Comparison of ENCODE assay signal across 8 mouse cellular contexts in genomic region chr9:45905196-45905595, GRCm38 (mm10). TPM values are rescaled to one million over a fixed set of nuclear protein-coding genes. Genes with fewer than 3 reads are reported as not detected.
DNase-seq lines count a peak whose midpoint lies in the region; ATAC-seq lines count a peak whose summit lies in the region.

No protein-coding gene starts in this region.

- peaks cover 28% of the 10 kb centered on the region for H3K36me3 ChIP-seq in lung, embryonic 15.5 days
- H3K36me3 ChIP-seq in forebrain, embryonic 14.5 days (ENCODE audit: control insufficient read depth, insufficient read depth, low read length), result peaks cover 41% of the 10 kb centered on the region
- peaks cover 40% of the 10 kb centered on the region for H3K36me3 ChIP-seq in limb, embryonic 13.5 days
- H3K36me3 ChIP-seq in neural tube, embryonic 15.5 days, result peaks cover 34% of the 10 kb centered on the region

- peak overlapping the region; percentile 77 for H3K4me3 ChIP-seq in lung, embryonic 15.5 days
- H3K4me3 ChIP-seq in forebrain, embryonic 14.5 days (ENCODE audit: low read depth, low read length), result peak overlapping the region; percentile 91
- H3K4me3 ChIP-seq in limb, embryonic 13.5 days, result peak overlapping the region; percentile 83
- H3K4me3 ChIP-seq in neural tube, embryonic 15.5 days (replicated peaks), result peak overlapping the region; percentile 87

- DNase-seq in lung, postnatal 14 days, result no peak
- DNase-seq in forebrain, embryonic 14.5 days (ENCODE audit: low spot score), result no peak
- DNase-seq in gastrocnemius, adult 8-10 months (ENCODE audit: low spot score in 2 of 2), result no peak
- no peak for DNase-seq in embryo, embryonic 9.5 days (ENCODE audit: extremely low spot score)
- no peak for DNase-seq in natural killer cell, adult 2 months (ENCODE audit: low spot score in 2 of 2)

- no peak for ATAC-seq in lung, embryonic 15.5 days (ENCODE audit: borderline replicate concordance, extremely low read depth, low FRiP score, low TSS enrichment)
- ATAC-seq in forebrain, embryonic 14.5 days, result no peak
- no peak for ATAC-seq in limb, embryonic 13.5 days (ENCODE audit: low FRiP score, low read depth)
- no peak for ATAC-seq in neural tube, embryonic 15.5 days (ENCODE audit: low FRiP score)

- peak overlapping the region; percentile 67 for H3K4me2 ChIP-seq in lung, embryonic 15.5 days
- H3K4me2 ChIP-seq in forebrain, embryonic 14.5 days (ENCODE audit: low read length), result peak overlapping the region; percentile 69
- H3K4me2 ChIP-seq in limb, embryonic 13.5 days (replicated peaks), result peak overlapping the region; percentile 80
- H3K4me2 ChIP-seq in neural tube, embryonic 15.5 days, result peak overlapping the region; percentile 74

- H3K4me1 ChIP-seq in lung, embryonic 15.5 days, result peaks cover 21% of the 10 kb centered on the region
- peaks cover 15% of the 10 kb centered on the region for H3K4me1 ChIP-seq in forebrain, embryonic 14.5 days (ENCODE audit: control insufficient read depth, insufficient read depth, low read length)
- peaks cover 24% of the 10 kb centered on the region for H3K4me1 ChIP-seq in limb, embryonic 13.5 days
- H3K4me1 ChIP-seq in neural tube, embryonic 15.5 days, result peaks cover 31% of the 10 kb centered on the region

- no peaks in the 10 kb centered on the region for H3K9me3 ChIP-seq in lung, embryonic 15.5 days
- no peaks in the 10 kb centered on the region for H3K9me3 ChIP-seq in forebrain, embryonic 14.5 days (replicated peaks; ENCODE audit: control insufficient read depth, low read length)
- no peaks in the 10 kb centered on the region for H3K9me3 ChIP-seq in limb, embryonic 13.5 days
- H3K9me3 ChIP-seq in neural tube, embryonic 15.5 days (replicated peaks), result no peaks in the 10 kb centered on the region

- 53% methylated on average over 4 of the region's 4 CpGs for WGBS in lung, embryonic 15.5 days
- WGBS in forebrain, embryonic 14.5 days, result 58% methylated on average over 4 of the region's 4 CpGs
- WGBS in limb, embryonic 13.5 days, result 54% methylated on average over 4 of the region's 4 CpGs
- 56% methylated on average over 4 of the region's 4 CpGs for WGBS in neural tube, embryonic 15.5 days

- H3K9ac ChIP-seq in lung, embryonic 15.5 days, result peak overlapping the region; percentile 77
- H3K9ac ChIP-seq in forebrain, embryonic 14.5 days (ENCODE audit: low read length), result peak overlapping the region; percentile 90
- peak overlapping the region; percentile 92 for H3K9ac ChIP-seq in limb, embryonic 13.5 days
- peak overlapping the region; percentile 98 for H3K9ac ChIP-seq in neural tube, embryonic 15.5 days (replicated peaks)

- peak overlapping the region; percentile 93; the same call in 1 of the 2 replicates for H3K27ac ChIP-seq in lung, embryonic 15.5 days
- no peak overlapping the region for H3K27ac ChIP-seq in forebrain, embryonic 14.5 days (ENCODE audit: low read depth, low read length)
- H3K27ac ChIP-seq in limb, embryonic 13.5 days, result peak overlapping the region; percentile 87; the same call in 1 of the 2 replicates
- peak overlapping the region; percentile 98; the same call in 1 of the 2 replicates for H3K27ac ChIP-seq in neural tube, embryonic 15.5 days (replicated peaks)

- no peaks in the 10 kb centered on the region for H3K27me3 ChIP-seq in lung, embryonic 15.5 days
- H3K27me3 ChIP-seq in forebrain, embryonic 14.5 days (replicated peaks; ENCODE audit: control insufficient read depth, insufficient read depth, low read length), result no peaks in the 10 kb centered on the region
- H3K27me3 ChIP-seq in limb, embryonic 13.5 days, result no peaks in the 10 kb centered on the region
- H3K27me3 ChIP-seq in neural tube, embryonic 15.5 days (replicated peaks), result no peaks in the 10 kb centered on the region

RNA-seq across cellular contexts. Expression of gene Pcsk7, which starts 1.1 kb away (rescaled TPM):
- polyA plus RNA-seq in lung, embryonic 15.5 days (2015; fragmentation: Nextera tagmentation; extraction: Ambion mirVana), result 20.3 and 25.4 TPM in 2 replicates
- polyA plus RNA-seq in forebrain, embryonic 14.5 days (2014; fragmentation: Nextera tagmentation; extraction: Ambion mirVana), result 13.6 and 16.2 TPM in 2 replicates
- polyA plus RNA-seq in limb, embryonic 13.5 days (2015; fragmentation: Nextera tagmentation; extraction: Ambion mirVana), result 21.8 and 23.5 TPM in 2 replicates
- polyA plus RNA-seq in neural tube, embryonic 15.5 days (2015; fragmentation: Nextera tagmentation; extraction: Ambion mirVana), result 25.0 and 25.8 TPM in 2 replicates
- 10 to 100 TPM in 2 of 4 experiments, 1 to 10 TPM in 2; 7.9 to 14.1 (median 10.7) TPM for total RNA-seq in gastrocnemius, adult 8-10 months (2022)

RNA-seq across cellular contexts. Expression of gene Rnf214, which starts 1.5 kb away (rescaled TPM):
- polyA plus RNA-seq in lung, embryonic 15.5 days (2015; fragmentation: Nextera tagmentation; extraction: Ambion mirVana), result 43.2 and 51.1 TPM in 2 replicates
- 70.2 and 91.1 TPM in 2 replicates for polyA plus RNA-seq in forebrain, embryonic 14.5 days (2014; fragmentation: Nextera tagmentation; extraction: Ambion mirVana)
- polyA plus RNA-seq in limb, embryonic 13.5 days (2015; fragmentation: Nextera tagmentation; extraction: Ambion mirVana), result 66.7 and 70.6 TPM in 2 replicates
- polyA plus RNA-seq in neural tube, embryonic 15.5 days (2015; fragmentation: Nextera tagmentation; extraction: Ambion mirVana), result 77.0 and 83.6 TPM in 2 replicates
- total RNA-seq in gastrocnemius, adult 8-10 months (2022), result 10 to 100 TPM; 23.7 to 28.9 (median 25.5) TPM

RNA-seq across cellular contexts. Expression of gene Tagln, which starts 30.7 kb away (rescaled TPM):
- 135 and 151 TPM in 2 replicates for polyA plus RNA-seq in lung, embryonic 15.5 days (2015; fragmentation: Nextera tagmentation; extraction: Ambion mirVana)
- polyA plus RNA-seq in forebrain, embryonic 14.5 days (2014; fragmentation: Nextera tagmentation; extraction: Ambion mirVana), result 4.2 and 5.3 TPM in 2 replicates
- polyA plus RNA-seq in limb, embryonic 13.5 days (2015; fragmentation: Nextera tagmentation; extraction: Ambion mirVana), result 17.3 and 19.1 TPM in 2 replicates
- polyA plus RNA-seq in neural tube, embryonic 15.5 days (2015; fragmentation: Nextera tagmentation; extraction: Ambion mirVana), result 8.5 and 44.8 TPM in 2 replicates
- 10 to 100 TPM; 28.4 to 54.2 (median 31.7) TPM for total RNA-seq in gastrocnemius, adult 8-10 months (2022)

RNA-seq across cellular contexts. Expression of gene Sidt2, which starts 49.9 kb away (rescaled TPM):
- polyA plus RNA-seq in lung, embryonic 15.5 days (2015; fragmentation: Nextera tagmentation; extraction: Ambion mirVana), result 31.6 and 36.9 TPM in 2 replicates
- polyA plus RNA-seq in forebrain, embryonic 14.5 days (2014; fragmentation: Nextera tagmentation; extraction: Ambion mirVana), result 24.5 and 30.9 TPM in 2 replicates
- 40.0 and 40.2 TPM in 2 replicates for polyA plus RNA-seq in limb, embryonic 13.5 days (2015; fragmentation: Nextera tagmentation; extraction: Ambion mirVana)
- polyA plus RNA-seq in neural tube, embryonic 15.5 days (2015; fragmentation: Nextera tagmentation; extraction: Ambion mirVana), result 49.2 and 55.1 TPM in 2 replicates
- 10 to 100 TPM; 64.4 to 70.3 (median 67.4) TPM for total RNA-seq in gastrocnemius, adult 8-10 months (2022)
